Mouse (Mus musculus) CD8-positive naive resting alpha-beta T cell, adult 2 months (primary cell): ENCODE results near the gene Tuba8.

Experiments used
- DNase-seq, 2 experiments: peaks; one replicate each; pipeline ENCODE4 v3.0.0; 2022; ENCODE audit warnings: low read depth in 2 of 2, low spot score in 2 of 2

Tuba8 gene

DNA sequence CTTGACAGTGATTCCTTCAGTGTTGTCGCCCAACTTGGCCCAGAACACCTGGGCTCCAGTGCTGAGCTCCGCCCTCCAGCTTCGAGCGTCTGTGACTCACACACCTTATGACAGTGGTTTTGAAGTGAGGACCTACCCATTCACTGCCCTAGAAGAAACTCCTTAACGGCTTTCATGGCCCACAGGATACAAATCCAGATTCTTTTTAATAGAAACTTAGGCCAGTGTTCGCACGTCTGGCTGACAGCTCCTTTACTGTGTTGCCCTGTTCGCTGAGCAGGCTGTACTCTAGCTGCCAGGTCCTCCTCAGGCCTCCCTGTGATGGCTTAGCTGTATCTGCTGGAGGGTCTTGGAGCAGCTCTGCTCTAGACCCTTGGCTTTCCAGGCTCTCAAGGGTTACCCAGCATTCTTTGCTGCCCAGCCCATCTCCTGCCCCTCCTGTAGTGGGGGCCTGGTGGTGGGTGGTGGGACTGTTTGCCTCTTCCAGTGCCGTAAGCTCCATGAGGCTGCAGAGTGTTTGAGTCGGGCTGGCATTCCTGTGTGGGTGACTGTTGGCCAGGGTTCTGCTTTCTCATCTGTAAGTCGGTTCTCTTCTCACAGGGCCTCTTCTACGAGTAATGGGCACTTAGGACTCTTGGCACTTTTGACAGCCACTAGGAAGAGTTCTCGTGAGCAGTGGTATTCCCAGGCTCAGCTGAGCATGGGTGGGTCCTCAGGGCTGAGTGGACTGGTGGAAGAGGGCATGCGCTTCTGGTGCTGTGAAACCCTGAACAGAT, 15.4 kb upstream of the Tuba8 start:
- DNase-seq: no peak

DNA sequence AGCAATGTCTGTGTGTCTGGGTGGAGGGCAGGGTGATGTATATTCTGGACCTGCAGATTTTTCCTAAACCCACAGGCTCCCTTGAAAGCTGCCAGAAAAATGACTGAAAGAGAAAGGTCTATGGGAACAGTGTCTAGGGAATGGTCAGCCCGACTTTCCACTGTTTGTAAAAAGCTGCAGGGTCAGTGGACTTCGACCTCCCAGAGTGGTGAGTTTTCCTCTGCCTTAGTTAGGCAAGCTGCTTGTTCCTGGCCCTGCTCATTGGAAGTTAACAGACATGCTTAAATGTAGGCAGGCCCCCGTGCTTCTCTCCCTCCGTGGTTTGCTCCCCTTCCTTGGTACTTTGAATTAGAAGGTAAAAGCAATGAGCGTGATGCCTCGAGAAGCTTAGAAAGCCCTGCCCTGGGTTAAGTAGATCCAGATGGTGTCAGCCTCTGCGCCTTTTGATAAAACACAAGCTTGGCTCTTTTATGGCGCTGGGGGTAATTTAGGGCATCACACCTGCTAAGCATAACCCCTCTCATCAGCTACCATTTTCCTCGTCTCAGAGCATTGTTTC, 12.6 kb upstream of the Tuba8 start:
- no peak for DNase-seq

DNA sequence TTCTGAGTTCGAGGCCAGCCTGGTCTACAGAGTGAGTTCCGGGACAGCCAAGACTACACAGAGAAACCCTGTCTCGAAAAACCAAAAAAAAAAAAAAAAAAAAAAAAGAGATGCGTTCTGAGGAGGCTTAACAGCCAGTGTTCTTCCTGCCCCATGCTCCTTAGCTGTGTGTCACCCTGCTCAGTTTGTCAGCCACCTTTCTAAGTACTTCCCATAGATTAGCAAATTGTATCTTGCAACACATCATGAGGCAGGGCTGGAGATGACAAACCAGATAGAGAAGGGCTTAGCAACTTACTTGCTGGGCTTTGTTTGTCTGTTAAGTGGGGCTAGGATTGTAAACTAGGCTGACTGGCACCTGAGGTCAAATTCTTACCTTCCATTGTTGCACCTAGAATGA, 10.0 kb upstream of the Tuba8 start:
- DNase-seq: no peak

- no peak for DNase-seq
Measured at GRCm38 (mm10) chr6:121202026-121202425, 8.5 kb upstream of the Tuba8 start.

- no peak for DNase-seq
Measured at GRCm38 (mm10) chr6:121206481-121206880, 4.0 kb upstream of the Tuba8 start.

- no peak for DNase-seq
Measured at GRCm38 (mm10) chr6:121209584-121209983, 912 bp upstream of the Tuba8 start.

DNA sequence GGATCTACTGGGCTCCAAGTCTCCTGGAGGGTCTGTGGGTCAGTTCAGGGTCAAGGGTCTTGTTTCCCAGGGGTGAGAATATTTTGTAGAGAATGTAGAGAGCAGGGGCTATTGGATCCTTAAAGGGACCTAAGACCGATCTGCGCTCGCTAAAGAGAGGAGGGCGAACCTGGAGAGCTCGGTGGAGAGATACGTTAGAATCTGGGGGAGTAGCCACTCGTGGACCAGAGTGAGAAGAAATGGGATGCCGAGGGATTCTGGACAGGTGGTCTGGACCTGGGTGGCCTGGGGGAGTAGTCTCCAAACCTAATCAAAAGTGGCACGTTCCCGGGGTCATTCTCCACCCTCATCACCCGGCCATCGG, 412 bp downstream of the Tuba8 start:
- no peak for DNase-seq

DNA sequence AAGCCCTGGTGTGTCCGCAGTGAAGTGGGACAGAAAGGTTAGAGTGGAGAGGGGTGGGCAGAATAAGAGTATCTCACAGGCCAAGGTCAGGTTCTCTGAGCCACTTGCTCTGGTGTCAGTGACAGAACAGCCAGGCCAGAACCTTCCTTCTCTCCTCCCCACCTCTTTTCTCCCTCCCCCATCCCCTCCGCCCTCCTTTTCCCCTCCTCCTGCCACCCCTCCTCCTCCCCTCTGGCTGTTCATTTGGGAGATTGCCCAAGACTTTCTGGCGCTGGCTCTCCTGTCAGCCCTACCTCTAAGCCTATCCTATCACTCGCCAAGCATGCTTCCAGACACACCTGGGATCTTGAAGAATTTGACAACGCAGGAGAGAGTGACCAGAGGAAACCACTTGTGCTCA, 1.2 kb downstream of the Tuba8 start:
- no peak for DNase-seq

DNA sequence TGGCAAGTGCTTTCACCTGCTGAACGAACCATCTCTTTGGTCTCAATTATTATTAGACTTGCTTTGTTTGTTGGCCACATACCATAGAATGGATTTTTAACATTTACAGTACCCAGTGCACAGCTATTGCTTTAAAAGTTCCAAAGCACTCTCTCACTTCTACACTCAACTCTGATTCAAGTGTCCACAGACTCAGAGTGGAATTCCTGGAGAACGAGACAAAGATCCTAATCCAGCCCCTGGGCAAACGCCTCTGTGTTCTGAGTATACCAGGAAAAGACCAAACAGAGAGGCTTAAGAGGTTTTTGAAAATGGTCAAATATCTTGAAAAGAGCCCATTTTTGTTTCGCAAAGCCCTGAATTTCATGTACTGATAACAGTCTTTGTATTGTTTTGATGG, 2.5 kb downstream of the Tuba8 start:
- no peak for DNase-seq

DNA sequence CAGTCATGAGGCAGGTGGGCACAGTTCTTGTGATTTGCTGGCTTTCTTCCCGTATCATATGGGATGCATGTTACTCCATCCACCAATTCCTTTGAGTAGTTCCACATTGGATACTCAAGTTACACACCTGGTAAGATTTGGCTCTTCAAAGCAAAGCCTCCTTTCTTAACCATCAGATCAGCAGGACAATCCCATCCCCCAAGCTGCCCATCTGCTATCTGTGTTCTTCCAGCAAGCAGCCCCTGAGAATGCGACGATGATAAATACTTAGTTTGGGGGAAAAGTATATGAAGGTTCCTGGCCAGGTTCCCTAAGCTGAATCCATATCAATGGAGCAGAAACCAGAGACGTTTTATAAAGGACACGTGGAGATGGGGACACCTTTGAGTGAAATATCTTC, 3.7 kb downstream of the Tuba8 start:
- DNase-seq: no peak

GRCm38 (mm10) chr6:121214667-121215330, 4.3 kb downstream of the Tuba8 start:
- DNase-seq: peak in 1 of 2 experiments; percentile 11

DNA sequence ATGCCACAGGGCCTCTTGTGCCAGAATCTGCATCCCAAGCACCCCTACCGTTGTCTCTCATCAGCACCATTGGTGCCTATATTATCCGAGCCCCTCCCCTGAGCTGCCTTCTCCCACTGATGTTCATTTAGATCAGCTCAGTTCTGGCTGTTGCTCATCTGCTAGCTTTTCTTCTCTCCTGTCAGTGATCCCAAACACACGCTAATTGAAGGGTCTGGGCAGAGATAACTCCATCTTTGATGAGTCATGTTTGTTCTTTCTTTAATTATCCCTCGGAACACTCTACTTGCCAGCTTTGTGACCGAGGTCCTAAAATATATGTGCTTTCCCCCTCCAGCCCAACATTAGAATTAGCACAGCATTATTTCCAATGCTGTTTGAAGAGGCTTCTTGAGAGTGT, 4.8 kb downstream of the Tuba8 start:
- DNase-seq: no peak

GRCm38 (mm10) chr6:121215896-121216295, 5.4 kb downstream of the Tuba8 start:
- no peak for DNase-seq

- no peak for DNase-seq
Measured at GRCm38 (mm10) chr6:121216589-121217255, 6.2 kb downstream of the Tuba8 start.

DNA sequence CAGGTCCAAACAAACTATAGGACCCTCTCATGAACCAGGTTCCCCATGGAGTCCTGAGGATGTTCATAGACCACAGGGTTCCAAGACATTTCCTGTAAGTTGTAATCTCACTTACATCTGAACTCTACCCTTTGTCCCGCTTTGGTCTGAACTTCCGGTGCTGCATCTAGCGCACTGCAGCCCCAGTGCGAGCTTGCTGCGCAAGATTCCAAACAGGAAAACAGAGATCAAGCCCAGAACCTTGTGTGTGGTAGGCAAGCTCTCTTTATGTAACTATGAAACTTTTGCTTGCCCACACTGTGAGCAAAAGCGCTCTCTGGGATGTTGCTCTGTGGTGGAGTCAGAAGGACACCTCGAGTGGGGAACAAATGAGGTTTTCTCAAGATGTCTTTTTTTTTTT, 7.5 kb downstream of the Tuba8 start:
- DNase-seq: peak in 1 of 2 experiments; percentile 25

- no peak for DNase-seq
Measured at GRCm38 (mm10) chr6:121219406-121219805, 8.9 kb downstream of the Tuba8 start.

- no peak for DNase-seq
Measured at GRCm38 (mm10) chr6:121220181-121220580, 9.7 kb downstream of the Tuba8 start.

- no peak for DNase-seq
Measured at GRCm38 (mm10) chr6:121221876-121222597, 11.5 kb downstream of the Tuba8 start.

DNA sequence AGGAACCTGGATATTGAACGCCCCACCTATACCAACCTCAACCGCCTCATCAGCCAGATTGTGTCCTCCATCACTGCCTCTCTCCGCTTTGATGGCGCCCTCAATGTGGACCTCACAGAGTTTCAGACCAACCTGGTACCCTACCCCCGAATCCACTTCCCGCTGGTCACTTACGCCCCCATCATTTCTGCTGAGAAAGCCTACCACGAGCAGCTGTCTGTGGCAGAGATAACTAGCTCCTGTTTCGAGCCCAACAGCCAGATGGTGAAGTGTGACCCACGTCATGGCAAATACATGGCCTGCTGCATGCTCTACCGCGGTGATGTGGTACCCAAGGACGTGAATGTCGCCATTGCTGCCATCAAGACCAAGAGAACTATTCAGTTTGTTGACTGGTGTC, 12.5 kb downstream of the Tuba8 start:
- no peak for DNase-seq

- DNase-seq: no peak
Measured at GRCm38 (mm10) chr6:121224067-121224466, 13.6 kb downstream of the Tuba8 start.

- no peak for DNase-seq
Measured at GRCm38 (mm10) chr6:121224993-121225392, 14.5 kb downstream of the Tuba8 start.
